Mouse (Mus musculus): ENCODE results near the gene Ablim1.
A peak's percentile ranks its signal among the peaks of the same experiment; 100 is the strongest.

DNA sequence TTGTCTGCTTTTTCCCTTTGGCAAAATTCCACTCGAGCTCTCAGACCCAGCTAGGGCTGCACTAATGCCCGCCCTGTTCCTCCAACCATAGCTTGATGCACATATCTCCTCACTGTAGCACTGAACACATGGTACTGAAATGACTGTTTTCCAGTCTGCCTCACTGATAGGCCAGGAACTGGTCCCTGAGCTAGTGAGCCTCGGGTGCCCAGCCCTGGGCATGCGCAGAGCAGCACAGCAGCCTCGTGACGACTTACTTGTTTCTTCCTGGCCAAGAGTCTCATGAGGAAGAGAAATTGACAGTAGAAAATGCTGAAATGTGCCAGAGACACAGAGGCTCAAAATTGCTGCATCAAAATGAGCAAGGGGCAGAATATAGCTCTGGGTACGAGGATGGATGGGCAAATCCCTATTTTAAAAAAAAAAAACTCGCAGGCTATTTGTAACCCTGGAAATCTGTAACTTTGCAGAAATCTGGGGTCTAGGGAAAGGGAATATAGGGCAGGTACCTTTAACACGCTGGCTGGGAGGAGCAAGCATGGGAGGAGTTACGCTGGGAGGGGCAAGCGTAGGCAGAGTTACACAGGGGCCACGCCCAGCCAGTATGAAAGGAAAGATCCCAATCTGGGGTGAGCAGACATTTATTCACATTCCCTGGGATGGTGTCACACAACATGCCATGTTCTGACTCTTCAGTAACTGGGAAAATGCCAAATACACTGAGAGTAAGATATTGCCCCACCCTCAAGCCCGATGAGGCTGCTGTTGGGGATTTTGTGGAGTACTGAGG lies 41.7 kb downstream of the Ablim1 start:
- no peak for TF ChIP-seq CTCF (IDR thresholded peaks at IDR 0.05; ENCODE audit: control insufficient read depth, insufficient read depth, insufficient read length)
- TF ChIP-seq MAX (IDR thresholded peaks at IDR 0.05): no peak
- no peak for TF ChIP-seq USF1 (IDR thresholded peaks at IDR 0.05; ENCODE audit: low read depth)
- no peak for TF ChIP-seq FOSL1 (IDR thresholded peaks at IDR 0.05; ENCODE audit: insufficient read depth, low read length, poor library complexity, severe bottlenecking)
- peak; percentile 39 for TF ChIP-seq CEBPB (IDR thresholded peaks at IDR 0.05; ENCODE audit: low read depth)
- TF ChIP-seq MYOD1 (IDR thresholded peaks at IDR 0.05; ENCODE audit: control insufficient read depth, insufficient read length, low read depth): no peak
- TF ChIP-seq MYOG (IDR thresholded peaks at IDR 0.05; ENCODE audit: control insufficient read depth, extremely low read depth, insufficient read length): no peak

Measured in C2C12 (cell line).